Mouse (Mus musculus): ENCODE results near the gene Ugt1a6b.
"Not testable (repeated sequence)": the region's sequence is repeated elsewhere in the genome, so short reads cannot be mapped to it uniquely, and the experiment has no call there.

GRCm38 (mm10) chr1:88066472-88067102 is 36.5 kb upstream of the Ugt1a6b start:
- not testable (repeated sequence) for TF ChIP-seq CTCF (conservative IDR thresholded peaks at IDR 0.05; ENCODE audit: low read length); POU5F1 (IDR thresholded peaks at IDR 0.05; ENCODE audit: borderline replicate concordance, low read length); NANOG (IDR thresholded peaks at IDR 0.05; ENCODE audit: borderline replicate concordance, low read length)

Measured in E14TG2a.4 (cell line).